Mouse (Mus musculus): ENCODE measurements around the gene Asb6.
A peak's percentile ranks its signal among the peaks of the same experiment; 100 is the strongest.

- TF ChIP-seq CTCF (IDR thresholded peaks at IDR 0.05; ENCODE audit: borderline replicate concordance, insufficient read depth, low read length) (no peak), POLR2A (IDR thresholded peaks at IDR 0.05; ENCODE audit: low read depth, low read length) (0 out of 2 replicates have a peak, but pooled peaks have one; percentile 0)
Observed at GRCm38 (mm10) chr2:30823385-30824153, 6.6 kb downstream of the Asb6 start.
